Mouse (Mus musculus): ENCODE measurements around the gene Stxbp2.
"Not testable (repeated sequence)": the region's sequence is repeated elsewhere in the genome, so short reads cannot be mapped to it uniquely, and the experiment has no call there.

The Stxbp2 gene

DNA sequence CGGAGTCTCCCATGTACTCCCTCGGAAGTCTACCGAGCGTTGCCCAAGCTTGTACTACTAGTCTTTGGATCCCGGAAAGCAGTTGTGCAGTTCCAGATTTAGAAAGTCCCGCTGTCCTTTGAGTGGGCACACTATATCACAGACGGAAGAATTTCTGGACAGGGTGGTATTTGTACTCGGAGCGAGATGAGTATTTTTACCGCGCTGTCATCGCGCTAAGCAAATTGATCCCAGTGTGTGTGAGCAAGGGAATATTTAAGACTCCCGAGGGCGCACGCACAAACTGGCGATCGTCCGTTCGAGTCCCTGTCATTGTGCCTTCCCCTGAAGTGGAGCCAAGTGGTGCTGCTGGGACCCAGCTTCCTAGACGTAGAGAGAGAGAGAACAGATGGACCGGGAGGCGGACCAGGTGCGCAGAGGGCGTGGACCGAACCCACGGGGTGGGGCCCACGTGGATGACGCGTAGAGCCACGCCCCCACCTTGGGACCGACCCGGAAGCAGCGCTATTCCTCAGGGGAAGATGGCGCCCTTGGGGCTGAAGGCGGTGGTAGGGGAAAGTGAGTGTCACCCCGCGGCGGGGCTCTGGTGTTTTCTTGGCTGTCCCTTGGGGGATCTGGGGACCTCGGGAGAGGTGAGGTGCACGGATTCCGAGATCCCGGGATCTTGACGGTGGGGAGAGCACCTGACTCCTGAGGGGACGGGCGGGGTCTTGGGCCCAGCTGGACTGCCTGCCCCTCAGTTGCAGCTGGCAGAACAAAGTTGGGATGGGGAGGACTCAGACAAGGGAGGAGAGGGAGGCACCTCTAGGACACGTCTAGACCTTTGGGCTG, at the start of gene Stxbp2:
Stxbp2 (plus strand) TSS at position 309 of the 831 bp plus-strand sequence.
- peak; percentile 72 for DNase-seq

DNA sequence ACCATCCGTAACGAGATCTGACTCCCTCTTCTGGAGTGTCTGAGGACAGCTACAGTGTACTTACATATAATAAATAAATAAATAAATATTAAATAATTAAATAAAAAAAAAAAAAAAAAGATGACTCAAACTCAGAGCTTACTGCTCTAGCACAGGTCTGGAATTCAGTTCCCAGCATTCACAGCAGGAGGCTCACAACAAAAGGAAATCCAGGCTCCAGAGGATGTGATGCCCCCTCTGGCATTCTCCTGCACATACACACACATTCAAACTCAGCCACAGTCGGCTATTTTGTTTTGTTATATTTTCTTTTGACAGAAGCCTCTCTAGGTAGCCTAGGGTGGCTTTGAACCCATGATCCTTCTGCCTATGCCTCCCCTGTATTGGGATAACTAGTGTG, 48.8 kb upstream of the Stxbp2 start:
- DNase-seq = not testable (repeated sequence)

DNA sequence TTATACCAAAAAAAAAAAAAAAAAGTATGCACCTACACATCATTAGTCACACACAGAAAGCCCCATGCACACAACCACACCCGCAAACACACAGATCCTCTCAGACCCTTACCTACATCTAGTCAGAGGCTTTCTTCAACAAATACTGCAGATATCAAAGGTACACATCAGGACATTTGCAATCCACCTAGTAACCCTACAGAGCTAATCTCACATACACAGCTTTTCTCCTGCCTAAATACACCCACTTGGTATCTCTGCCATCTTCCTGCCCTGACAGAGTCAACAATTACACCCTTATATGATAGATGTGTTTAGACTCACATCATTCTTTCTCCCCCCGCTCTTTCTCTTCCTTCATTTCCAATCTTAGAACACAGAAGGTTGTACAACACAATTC, 44.3 kb upstream of the Stxbp2 start:
- DNase-seq = no peak

DNA sequence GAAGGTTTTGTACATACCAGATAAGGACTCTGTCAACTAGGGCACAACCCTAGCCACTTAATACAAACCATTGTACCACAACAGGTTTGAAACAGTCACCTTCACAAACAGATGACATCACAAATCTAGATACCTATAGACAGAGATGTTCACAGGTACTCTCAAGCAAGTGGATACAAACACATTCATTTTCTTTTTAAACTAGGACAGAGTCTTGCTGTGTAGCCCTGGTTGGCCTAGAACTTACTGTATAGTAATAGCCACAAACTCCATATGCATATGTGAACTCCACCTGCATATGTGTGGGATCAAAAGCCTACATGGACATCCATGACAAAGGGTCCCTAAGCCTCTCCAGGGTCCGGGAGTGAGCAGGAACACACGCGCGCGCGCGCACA, 43.8 kb upstream of the Stxbp2 start, which contains the start of gene Camsap3:
Camsap3 (plus strand) TSS at position 301 of the 398 bp plus-strand sequence.
- DNase-seq = no peak

DNA sequence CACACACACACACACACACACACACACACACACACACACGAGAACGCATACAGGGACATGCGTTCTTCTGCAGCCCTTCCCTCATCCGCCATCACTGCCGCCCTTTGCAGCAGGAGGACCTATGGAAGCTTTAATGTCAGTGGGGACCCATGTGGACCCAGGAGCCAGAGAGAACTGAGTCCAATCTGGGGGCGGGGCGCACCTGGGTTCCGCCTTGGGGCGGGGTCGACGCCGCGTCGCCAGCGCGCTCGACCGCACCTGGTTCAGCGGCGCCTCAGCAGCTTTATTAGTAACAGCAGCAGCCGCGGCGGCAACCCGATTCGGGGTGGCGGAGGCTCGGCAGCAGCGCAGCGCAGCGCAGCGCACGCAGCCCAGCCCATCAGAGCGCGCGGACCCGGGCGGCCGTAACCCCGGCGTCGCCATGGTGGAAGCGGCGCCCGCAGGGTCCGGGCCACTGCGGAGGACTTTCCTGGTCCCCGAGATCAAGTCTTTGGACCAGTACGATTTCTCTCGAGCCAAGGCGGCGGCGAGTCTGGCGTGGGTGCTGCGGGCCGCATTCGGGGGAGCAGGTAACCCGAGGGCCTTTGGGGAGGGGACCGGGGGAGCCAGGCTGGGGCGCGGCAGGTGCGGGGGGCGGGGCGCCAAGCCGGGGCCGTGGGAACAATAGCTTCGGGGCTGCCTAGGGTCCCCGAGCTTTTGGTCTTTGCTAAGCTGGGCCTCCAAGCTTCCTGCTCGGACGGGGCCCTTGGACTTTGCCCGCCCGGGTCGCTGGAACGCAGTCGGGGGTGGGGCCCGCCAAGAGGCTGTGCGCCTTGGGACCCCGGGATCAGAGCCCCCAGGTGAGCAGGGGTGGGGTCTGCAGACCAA, 43.1 kb upstream of the Stxbp2 start:
- peak; percentile 76 for DNase-seq

DNA sequence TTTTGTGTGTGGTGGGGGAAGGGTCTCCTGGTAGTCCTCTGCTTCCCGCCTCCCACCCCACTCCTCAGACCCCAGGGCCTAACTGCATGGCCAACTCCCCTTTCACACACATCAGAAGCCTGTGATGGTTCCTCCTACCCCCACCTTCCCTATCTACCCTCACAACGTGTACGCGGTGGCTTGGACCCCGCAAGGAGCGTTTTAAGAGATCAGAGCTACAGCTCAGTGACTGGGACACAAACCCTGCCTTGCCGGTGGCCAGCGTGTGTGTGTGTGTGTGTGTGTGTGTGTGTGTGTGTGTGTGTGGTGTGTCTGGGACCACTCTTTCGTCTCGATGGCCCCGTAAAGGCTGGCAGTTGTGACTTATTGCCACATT, 42.5 kb upstream of the Stxbp2 start:
- DNase-seq = peak; percentile 52

DNA sequence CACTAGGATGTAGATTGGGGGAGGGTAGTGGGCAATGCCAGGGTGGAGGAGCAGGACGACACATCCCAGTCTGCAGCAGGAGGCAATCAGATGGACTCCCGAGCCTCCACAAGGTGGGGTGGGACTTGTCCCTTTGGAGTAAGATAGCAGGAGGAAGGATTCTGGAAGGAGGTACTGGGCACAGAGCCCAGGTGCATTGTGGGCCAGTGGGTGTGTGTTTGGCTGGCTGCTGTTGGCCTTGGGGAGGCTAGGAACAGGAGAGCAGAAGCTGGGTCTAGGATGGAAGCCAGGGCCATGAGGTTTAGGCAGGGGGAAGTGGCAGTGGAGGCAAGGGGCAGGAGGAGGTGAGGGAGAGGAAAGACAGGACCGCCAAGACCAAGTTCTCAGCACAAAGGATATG, 37.3 kb upstream of the Stxbp2 start:
- DNase-seq = no peak

DNA sequence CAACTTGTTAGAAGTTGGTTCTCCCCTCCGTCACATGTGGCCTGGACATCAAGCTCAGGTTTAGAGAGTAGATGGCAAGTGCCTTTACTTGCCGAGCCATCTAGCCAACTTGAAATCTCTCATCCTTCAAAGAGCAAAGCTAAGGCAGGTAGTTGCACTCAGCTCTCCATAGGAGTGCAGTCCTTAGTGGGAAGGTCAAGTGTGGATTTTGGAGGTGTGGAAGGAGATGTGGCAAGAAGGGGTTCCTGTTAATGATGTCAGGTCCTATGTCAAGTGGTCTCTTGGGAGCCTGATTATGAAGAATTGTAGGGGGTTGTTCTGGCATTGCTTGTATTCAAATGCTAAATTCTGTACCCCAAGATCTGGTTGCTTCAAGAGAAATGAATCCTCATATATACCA, 36.3 kb upstream of the Stxbp2 start:
- DNase-seq = no peak

DNA sequence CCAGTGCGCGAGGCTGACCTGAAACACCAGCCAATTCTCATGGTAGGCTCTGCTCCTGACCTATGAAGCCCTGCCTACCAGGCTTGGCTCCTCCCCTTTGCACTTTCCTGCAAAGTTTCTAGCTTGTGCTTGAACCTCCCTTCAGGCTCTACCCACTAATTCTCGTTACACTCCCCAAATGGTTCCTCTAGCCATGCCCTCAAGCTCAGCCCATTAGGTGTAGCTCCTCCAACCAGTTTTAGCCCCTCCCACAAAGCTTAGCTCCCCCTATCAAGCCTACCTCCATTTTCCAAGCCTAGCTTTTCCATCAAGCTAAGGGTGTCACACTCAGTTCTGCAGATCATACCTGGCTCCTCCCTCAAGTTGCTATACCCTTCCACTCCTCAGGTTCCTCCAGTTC, 32.7 kb upstream of the Stxbp2 start:
- no peak for DNase-seq

DNA sequence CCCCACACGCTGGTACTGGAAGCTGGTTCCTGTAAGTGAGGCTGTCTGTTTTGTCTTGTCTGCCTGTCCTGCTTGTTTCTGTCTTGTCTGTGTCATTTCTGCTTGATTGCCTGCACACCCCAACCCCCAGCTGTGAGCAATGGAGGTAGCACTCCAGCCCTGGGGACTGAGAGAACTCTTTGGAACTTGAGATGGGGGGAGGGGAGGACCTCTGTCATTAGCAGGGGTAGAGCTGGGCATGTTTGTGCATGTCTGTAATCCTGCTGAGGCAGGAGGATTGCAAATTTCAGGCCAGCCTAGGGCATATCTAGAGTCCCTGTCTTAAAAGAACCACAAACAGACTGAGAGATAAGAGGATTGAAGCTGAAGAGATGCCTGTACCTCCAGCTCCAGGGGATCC, 31.5 kb upstream of the Stxbp2 start:
- DNase-seq = no peak

DNA sequence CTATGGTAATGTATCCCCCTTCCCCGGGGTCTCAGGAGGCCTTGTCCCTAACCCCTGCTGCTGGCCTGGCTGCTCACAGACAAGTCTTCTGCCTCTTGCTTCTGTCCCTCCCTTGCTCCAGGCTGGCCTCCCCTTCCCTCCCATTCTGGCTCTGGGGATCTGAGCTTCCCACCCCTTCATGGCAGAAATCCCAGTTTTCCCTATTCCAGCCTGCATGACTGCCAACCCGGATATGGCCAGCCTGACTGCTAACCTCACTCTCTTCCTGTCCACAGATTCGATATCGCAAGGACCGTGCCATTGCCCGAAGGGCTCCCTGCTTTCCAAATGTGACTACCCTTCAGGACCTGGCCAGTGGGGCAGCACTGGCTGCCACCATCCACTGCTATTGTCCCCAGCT, 30.4 kb upstream of the Stxbp2 start:
- DNase-seq = no peak

DNA sequence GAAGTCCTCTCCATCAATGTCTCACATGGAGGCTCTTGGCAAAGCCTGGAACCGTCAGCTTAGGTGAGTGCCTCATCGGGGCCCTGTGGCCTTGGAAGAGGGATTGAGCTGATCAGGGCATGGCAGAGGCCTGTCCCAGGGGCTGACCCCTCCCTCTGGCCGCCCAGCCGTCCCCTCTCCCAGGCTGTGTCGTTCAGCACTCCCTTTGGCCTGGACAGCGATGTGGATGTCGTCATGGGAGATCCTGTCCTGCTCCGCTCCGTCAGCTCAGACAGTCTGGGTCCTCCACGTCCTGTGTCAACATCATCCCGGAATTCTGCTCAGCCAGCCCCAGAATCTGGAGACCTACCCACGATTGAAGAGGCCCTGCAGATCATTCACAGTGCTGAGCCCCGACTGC, 27.3 kb upstream of the Stxbp2 start:
- no peak for DNase-seq

DNA sequence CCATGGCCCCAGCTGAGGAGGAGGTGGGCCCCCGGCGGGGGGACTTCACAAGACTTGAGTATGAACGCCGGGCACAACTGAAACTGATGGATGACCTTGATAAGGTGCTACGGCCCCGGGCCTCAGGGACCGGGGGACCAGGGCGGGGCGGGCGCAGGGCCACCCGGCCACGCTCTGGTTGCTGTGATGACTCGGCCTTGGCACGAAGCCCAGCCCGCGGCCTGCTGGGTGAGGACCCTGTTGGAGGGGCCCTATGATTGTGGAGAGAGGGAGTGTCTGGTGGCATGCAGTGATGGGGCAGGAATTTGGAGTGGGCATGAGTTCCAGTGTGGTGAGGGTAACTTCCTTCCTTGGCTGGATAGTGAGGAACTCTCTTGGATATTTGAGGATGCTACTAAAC, 24.2 kb upstream of the Stxbp2 start:
- DNase-seq = no peak

DNA sequence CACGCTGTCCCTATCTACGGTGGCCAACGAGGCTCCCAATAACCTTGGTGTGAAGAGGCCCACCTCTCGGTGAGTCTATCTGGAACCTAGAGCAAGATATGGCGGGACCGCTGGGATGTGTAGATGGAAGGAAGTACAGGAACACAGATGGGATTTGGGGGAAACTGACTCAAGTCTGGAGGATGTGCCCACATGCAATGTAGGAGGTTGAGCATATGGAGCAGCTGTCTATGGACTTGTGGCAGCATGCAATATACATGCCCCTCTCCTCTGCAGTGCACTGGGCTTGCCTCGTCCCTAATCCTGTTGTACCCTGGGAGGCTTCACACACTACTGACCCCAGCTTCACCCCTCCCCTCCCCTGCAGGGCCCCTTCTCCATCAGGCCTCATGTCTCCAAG, 22.9 kb upstream of the Stxbp2 start:
- no peak for DNase-seq

DNA sequence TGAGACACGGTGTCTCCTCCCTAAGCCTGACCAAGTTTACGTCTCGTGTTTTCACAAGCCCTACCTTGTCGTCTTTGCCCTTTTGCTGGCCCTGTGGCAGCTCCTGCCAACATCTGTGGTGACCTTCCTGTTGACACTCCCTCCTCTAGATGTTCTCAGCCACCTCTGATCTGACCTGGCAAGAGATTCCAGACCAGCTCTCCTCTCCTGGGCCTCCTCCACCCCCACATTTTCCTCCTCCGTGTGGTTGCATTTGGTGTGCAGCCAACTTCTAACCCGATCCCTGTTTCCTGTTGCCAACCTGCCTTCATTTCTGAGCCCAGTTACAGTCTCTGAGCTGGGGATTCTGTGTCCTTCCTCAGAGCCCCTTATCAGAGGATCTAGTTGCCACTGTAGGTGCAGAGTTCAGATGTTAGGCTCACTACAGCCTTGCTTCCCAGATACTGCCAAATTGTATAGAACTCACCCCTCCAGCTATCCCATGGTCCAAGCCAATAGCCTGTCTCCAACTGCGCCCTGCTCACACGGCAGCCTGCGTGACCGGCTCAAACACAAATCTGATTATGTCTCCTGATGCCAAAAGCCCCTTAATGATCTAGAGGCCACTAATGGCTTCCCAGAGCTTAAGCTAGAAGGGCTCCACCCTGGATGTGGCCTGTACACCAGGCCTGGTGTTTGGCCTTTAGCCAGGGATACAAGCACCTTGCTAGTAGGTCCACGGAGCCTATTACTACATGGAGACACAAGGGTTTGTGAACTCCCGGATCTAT, 21.5 kb upstream of the Stxbp2 start:
- DNase-seq = peak; percentile 63

DNA sequence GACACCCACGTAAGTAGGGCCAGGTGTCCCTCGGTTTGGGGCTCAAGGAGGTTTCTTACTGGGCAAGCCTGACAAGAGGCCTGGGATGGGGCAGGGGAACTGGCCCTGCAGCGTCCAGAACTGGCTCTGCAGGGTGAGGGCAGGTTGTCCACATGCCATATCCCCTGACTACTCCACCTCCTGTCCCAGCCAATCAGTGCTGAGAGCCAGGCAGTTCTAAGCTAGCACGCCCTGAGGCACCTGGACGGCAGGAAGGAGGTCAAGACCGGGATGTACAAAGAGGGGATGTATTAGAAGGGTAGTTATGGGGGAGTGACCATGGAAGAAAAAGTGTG, 21.0 kb upstream of the Stxbp2 start:
- no peak for DNase-seq

DNA sequence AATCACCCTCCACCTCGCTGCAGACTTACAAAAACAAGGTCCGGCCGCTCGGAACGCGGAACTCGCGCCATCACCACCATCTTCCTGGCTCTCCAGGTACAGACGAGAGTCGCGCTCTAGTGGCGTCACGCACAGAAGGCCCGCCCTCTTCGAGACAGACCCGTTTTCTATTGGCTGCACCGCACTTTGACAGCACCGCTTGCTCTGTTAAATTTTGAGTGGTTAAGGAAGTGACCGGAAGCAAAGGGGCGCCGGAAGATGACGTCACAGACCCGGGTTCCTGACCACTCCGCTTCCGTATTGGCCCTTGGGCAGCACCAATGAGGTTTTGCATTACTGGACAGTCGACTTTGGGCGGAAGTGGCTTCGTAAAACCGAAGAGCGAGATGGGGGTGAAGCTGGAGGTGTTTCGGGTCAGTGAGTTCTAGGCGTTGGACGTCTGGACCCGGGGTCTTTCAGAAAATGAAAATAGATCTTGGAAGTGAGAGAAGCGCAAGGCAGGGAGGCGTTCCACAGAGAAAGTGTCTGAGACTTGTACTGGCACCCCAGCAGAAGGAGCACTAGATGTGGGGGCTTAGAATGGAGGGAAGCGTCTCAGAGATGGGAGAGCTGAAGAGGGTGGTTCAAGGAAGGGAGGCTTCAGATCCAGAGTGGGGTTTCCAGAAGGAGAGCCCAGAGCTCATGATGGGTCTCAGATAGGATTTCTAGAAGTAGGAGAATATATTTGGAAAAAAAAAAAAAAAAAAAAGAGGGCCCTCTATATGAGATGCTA, 9.4 kb upstream of the Stxbp2 start, which contains the start of the genes Xab2 and Pet100:
Xab2 (minus strand) TSS at position 118 of the 772 bp plus-strand sequence.
Pet100 (plus strand) TSS at position 350 of the 772 bp plus-strand sequence.
- peak; percentile 100 for DNase-seq

DNA sequence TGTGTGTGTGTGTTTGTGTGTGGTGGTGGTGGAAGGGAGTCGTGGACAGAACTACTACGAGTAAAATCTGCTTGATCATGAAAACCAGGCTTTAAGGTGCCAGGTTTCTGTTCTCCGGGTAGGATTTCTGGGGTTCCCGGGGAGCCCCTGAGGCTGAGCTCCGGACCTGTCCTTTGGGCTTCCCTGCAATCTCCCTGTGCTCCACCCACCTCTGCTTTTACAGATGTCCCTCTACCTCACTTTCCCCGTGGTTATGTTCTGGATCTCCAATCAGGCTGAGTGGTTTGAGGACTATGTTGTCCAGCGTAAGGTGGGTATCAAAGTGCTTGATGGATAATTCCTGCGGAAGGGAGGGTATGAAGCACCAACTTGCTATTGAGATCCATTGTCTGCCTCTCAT, 8.6 kb upstream of the Stxbp2 start:
- no peak for DNase-seq

DNA sequence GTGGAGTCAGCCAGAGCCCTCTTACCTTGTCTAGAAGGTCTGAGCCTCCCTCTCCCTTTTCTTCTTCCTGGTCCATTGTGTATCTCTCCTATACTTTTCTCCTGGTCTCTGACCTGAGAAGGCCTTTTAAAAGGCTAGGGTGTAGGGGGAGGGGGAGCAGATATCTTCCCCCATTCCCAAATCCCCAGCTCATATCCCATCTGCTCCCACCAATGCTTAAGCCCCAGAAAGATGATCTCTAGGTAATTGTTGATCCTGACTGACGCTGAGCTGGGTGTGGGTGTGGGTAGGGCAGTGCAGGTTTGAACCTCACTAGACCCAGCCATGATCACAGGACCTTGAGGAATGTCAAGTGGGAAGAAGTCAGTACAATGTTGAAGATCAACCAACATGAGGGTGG, 5.3 kb upstream of the Stxbp2 start, which contains the start of gene Pcp2:
Pcp2 (minus strand) TSS at position 101 of the 400 bp plus-strand sequence.
- DNase-seq = peak; percentile 25

DNA sequence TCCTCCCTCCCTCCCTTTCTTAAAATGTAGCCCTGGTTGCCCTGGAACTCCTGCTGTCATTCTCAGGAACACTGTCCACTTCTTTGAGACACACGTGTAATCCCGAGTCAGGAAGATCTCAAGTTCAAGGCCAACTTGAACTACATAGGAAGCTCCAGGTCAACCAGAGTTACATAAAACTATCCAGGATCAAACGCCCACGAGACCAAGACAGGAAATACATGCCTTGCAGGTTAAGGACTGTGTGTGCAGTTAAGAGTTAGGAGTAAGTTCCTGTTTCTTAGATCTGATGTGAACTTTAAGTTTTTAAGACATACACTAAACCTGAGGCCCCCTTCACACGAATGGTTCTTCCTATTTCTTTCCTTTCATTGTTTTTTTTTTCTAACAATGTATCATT, 3.8 kb upstream of the Stxbp2 start:
- no peak for DNase-seq

DNA sequence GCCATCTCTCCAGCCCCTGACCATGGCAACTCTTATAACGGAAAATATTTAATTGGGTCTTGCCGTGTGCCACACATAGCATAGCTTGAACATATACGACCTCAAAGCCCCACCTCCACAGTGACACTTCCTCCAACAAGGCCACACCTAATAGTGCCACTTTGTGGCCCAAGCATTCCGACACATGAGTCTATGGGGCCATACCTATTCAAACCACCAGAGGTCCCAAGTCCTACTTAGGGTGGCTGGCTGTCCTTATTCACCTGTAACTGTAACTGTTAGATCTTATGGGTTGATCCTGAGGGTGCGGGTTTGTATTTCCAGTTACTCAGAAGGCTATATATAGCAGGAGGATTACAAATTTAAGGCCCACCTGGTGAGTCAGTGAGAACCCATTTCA, 2.7 kb upstream of the Stxbp2 start:
- DNase-seq = peak; percentile 55

DNA sequence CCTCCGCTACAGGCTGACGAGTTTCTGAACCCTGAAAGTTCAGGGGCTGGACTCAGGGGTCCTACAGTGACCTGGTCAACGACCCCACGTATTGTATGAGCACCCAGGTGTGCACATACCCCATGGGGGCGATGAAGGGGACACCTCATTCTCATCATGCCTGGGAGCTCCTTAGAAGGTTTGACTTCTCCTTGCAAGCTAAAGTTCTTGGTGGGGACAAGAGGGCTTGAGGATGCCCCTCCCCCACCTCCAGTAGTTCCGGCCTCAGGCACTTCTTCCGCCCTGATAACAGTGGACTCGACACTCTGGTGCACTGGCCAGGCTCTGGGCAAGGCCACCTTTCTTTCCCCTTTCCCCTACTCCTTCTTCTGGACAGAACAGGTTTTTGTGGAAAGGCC, 722 bp downstream of the Stxbp2 start:
- peak; percentile 28 for DNase-seq

Data from retina, postnatal 1 day (tissue).